Mouse (Mus musculus) spleen, adult 2 months (tissue): Measurements from ENCODE around the gene Mpzl3.

Experiments used
- CTCF ChIP-seq: fragments of 200-500 bp; IDR thresholded peaks from 2 replicates; pipeline ENCODE4 v1.5.1; 2011; ENCODE audit warnings: mild to moderate bottlenecking, inconsistent platforms; ENCODE audit not compliant: insufficient read depth, insufficient read length, insufficient replicate concordance; ENCODE audit errors: extremely low read depth
- POLR2A ChIP-seq: fragments of 200-500 bp; IDR thresholded peaks from 2 replicates; pipeline ENCODE4 v1.6.1; 2011; ENCODE audit warnings: low read depth, low read length, inconsistent platforms

DNA sequence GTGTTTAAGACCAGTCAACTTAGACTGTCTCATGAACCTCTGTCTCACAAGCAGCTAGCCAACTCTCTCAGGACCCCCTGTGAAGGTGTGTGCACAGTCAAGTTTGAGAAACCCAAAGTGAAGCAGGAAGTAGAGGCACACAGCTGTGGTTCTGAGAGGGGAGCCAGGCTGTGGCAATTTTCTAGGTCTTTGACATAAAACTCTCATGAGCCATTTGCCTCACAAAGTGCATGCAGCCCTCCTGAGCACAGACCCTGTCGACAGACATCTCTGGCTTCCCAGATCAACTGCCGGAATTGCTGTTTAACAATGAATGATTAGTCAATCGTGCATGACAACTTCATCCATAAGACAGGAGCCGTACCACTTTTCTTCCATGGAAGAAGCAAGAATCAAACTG lies 46.6 kb upstream of the Mpzl3 start:
- TF ChIP-seq CTCF = no peak
- TF ChIP-seq POLR2A = no peak; the same call in 1 of the 2 replicates
